Mouse (Mus musculus): ENCODE measurements around the gene Ephb2.

- TF ChIP-seq GATA1 (IDR thresholded peaks at IDR 0.05; ENCODE audit: borderline replicate concordance, low read length) (no peak), FLI1 (IDR thresholded peaks at IDR 0.05; ENCODE audit: low read length) (no peak)
Measured at GRCm38 (mm10) chr4:136657914-136658313, 177.9 kb downstream of the Ephb2 start.
